Mouse (Mus musculus) erythroid progenitor cell, adult 5-6 weeks (primary cell): ENCODE results near the gene Mterf4. TPM values are rescaled to one million over a fixed set of nuclear protein-coding genes. Genes with fewer than 3 reads are reported as not detected.
"Not testable (repeated sequence)": the region's sequence is repeated elsewhere in the genome, so short reads cannot be mapped to it uniquely, and the experiment has no call there.

Experiments
- ATAC-seq: replicated peaks from 2 replicates; pipeline ENCODE4 v1.8.0; 2016; ENCODE audit warnings: moderate number of reproducible peaks, mild to moderate bottlenecking, moderate TSS enrichment, inconsistent platforms; ENCODE audit not compliant: poor library complexity, low FRiP score, severe bottlenecking
- total RNA-seq, 2 experiments: library from RNA; stranded (forward) in 1 of 2; stranded (reverse) in 1 of 2; fragments of 150-400 nt in 1 of 2; fragments of 186-747, 209-891 nt in 1 of 2; gene quantifications; 2 replicates each; pipeline versions ENCODE4 v1.2.3 to v1.2.4; 2015 to 2017; ENCODE audit warnings: low replicate concordance in 2 of 2

Gene Mterf4
- total RNA-seq (2015; ENCODE audit: low replicate concordance): 3.8 and 9.7 TPM in 2 replicates
- total RNA-seq (2017; ENCODE audit: low replicate concordance): 4.8 and 7.6 TPM in 2 replicates

GRCm38 (mm10) chr1:93305581-93306337 lies at the start of gene Mterf4:
Gene Mterf4, minus strand, starts transcription at chr1:93305915.
- ATAC-seq: peak; percentile 100

DNA sequence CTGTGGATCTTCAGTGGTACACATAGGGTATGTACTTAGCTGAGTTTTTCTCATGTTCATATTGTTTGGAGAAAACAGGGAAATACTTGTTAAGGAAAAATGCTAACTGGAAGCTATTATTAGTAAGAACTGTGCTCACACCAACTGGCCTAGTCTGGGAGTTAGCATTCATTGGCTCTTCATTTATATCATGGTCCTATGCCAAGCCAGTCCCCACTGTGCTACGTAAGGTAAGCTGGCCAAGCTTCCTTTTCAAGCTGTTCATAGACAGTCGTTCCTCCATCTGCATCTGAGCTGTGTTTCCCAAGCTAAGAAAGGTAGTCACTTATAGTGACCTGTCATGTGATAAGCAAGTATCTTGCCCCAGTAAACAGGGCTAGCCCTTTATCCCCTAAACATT lies 47.0 kb upstream of the Mterf4 start:
- ATAC-seq: no peak

DNA sequence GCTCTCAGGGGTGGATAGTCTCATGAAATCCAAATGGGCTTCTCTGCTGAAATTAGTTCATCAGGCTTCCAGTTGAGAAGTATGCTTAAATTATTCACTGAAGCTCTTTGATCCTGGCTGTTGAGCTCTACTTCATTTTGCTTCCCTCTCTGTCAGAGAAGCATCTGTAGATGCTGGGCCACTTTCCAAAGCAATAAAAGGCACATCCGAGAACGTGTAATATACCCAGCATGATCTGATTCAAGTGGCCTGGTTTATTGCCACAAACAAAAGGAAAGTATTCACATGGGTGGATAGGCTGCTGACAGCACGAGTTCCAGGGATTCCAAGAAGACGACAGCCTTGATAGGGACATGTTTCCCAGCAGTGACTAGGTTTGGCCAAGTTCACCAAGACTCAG lies 44.0 kb upstream of the Mterf4 start:
- no peak for ATAC-seq

GRCm38 (mm10) chr1:93347176-93347575 lies 41.5 kb upstream of the Mterf4 start:
- no peak for ATAC-seq

GRCm38 (mm10) chr1:93343504-93344047 lies 37.9 kb upstream of the Mterf4 start:
- peak; percentile 91 for ATAC-seq

- peak; percentile 91 for ATAC-seq
These were observed 37.2 kb upstream of the Mterf4 start, which contains the start of the genes Ppp1r7 and Pask for GRCm38 (mm10) chr1:93342648-93343503. Gene Ppp1r7, plus strand, starts transcription at chr1:93342854. Gene Pask, minus strand, starts transcription at chr1:93343482.

DNA sequence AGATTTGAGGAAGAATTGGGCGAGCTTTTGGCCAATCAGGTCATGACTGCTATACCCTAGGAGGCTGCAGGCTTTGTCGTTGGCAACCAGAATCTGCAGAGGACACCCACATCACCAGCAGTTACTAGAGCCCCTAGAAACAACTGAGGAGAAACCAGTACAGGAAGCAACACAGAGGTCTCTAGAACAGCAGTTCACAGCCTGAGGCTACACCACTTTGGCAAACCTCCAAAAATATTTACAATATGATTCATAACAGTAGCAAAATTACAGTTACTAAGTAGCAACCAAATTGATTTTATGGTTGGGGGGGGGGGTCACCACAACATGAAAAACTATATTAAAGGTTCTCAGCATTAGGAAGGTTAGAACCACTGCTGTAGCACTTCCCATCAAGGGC lies 28.9 kb upstream of the Mterf4 start:
- ATAC-seq: no peak

DNA sequence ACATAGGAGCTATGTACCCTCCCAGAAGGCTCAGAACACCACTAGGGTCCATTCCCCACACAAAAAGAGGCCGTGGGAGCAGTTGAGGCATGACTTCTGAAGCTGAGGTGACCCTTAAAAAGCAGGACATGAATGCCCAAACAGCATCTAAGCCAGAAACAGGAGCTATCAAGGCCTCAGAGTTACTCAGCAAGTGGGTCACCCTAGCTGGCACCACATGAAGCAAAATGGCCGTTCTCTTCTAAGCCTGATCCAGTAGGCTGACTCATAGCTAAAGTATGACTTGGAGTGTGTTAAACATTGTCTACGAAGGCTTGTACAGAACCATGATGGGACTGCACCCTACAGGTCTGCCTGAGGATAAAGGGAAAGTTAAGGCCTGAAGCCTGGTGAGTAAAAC lies 20.7 kb upstream of the Mterf4 start:
- no peak for ATAC-seq

DNA sequence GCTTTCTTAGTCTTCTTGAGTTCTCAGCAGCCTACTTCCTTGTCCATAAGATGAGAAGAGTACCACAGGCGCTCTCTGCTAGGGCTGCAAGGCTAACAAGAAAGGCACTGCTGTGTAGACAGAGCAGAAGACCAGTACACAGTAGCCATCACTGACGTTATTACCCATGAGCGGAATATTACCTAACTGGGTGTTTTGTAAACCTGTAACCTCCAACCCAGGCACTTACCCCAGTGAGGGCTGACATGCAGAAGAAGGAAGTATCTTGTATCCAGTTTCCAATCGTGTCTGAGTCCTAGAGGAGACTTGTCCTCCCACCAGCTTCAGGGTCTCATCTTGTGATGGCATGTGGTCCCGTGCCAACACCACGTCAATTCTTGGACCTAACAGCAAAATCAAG lies 18.3 kb upstream of the Mterf4 start:
- no peak for ATAC-seq

GRCm38 (mm10) chr1:93300578-93300977 lies 5.1 kb downstream of the Mterf4 start:
- ATAC-seq: no peak

DNA sequence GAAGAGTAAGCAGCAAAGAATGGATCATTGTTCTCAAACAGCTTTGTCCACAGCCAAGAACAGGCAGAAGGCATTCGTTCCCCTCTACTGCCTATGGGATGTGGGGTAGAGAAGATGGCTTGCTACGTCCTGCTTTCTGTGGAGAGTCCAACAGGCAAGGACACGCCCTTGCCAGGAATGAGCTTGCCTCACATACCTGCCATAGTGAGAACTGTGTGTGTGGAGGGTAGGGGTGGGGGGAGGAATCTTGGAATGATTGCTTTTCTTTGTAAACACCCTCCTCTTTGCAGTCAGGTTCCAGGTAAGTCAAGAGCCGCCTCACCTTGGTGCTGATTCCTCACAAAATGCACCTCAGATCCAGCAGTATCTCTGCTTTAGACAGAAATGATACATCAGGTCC lies 5.9 kb downstream of the Mterf4 start:
- no peak for ATAC-seq

- not testable (repeated sequence) for ATAC-seq
These were observed 11.2 kb downstream of the Mterf4 start for GRCm38 (mm10) chr1:93294491-93294890.

DNA sequence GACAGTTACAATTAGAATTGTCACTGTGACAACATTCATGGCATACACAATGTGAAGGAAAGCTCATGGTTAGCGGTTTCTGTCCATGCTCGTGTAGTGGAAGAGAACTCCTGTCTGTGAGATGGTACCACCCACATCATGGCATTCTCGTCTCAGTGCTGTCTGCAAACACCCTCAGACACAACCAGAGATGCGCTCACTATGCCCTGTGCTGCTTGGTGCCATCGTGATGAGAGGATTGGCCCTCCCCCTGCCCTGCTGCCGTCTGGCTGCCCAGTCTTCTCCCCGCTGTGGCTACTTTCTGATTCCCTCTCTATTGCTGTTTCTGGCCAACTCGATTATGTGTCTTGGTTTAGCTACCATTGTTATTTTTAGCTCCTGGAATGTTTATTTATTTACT lies 13.7 kb downstream of the Mterf4 start:
- no peak for ATAC-seq

- ATAC-seq: no peak
These were observed 14.1 kb downstream of the Mterf4 start for GRCm38 (mm10) chr1:93291591-93291990.

DNA sequence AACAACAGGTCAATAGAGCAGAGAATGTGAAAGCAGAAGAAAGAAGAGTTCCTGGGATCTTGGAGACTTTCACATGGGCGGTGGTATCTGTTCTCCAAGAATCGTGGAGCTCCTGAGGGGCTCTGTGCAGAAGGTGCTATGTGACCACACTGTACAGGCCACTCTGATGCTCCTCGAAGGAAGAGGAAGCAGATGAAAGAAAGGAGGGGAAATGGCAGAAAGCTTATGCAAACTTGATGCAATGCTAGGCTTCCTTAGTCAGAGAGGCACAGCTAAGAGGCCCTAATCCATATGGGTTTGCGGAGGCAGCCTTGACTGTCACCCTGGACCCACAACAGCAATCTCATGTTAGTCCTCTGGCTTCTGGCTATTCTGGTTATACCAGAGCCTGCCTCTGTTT lies 14.8 kb downstream of the Mterf4 start:
- no peak for ATAC-seq

GRCm38 (mm10) chr1:93289678-93290214 lies 16.0 kb downstream of the Mterf4 start:
- peak; percentile 64; the same call in 1 of the 2 replicates for ATAC-seq

- no peak for ATAC-seq
These were observed 28.7 kb downstream of the Mterf4 start for GRCm38 (mm10) chr1:93277041-93277440.

- no peak for ATAC-seq
These were observed 30.2 kb downstream of the Mterf4 start for GRCm38 (mm10) chr1:93275561-93275960.

- no peak for ATAC-seq
These were observed 33.3 kb downstream of the Mterf4 start for GRCm38 (mm10) chr1:93272409-93272821.

DNA sequence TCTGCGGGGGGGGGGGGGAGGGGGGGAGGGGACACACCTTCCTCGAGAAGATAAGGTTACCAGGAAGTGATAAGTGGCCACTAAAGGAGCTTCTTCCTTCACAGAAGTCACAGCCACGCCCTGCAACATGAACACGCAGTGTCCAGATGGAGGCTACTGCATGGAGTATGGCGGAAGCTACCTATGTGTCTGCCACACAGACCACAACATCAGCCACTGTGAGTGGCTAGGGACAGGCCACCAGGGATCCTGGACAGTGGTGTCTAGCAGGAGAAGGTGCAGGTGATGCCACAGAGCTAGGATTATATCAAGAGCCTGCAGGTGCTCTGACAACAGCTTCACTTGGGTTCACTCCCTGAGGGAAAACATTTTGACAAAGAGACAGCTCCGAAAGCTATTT lies 34.0 kb downstream of the Mterf4 start:
- no peak for ATAC-seq
